In the genomic region with DNA sequence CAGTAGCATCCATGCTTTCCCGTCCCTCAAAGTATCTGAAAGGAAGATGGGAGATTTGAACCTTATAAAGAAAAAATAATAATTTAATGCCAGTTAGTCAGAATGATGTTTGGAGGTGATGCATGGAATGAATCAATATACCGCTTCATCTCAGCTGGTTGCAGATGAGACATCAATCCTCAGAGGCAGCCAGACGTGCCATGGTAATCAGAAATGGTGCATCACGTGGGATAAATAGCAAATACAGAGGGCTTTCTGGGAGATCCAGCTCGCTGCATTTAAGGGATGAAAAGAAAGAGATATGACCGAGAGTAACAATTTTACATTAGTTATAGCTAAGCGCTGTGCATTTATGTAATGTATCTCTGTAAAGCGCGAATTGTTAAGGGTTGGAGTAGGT, we compare ENCODE assay signal across 21 mouse cellular contexts.
DNase-seq lines count a peak whose midpoint lies in the region; ATAC-seq lines count a peak whose summit lies in the region.
"Had no signal": no experiment of that assay in that cellular context is flagged by ENCODE, and none has a peak within 500 bp of the region (broad histone marks: within the 10 kb centered on the region; RNA-seq: fewer than 3 reads in every experiment).

No protein-coding gene starts in this region.

- DNase-seq in hindbrain, embryonic 10.5 days (ENCODE audit: low spot score), result no peak
- no peak for DNase-seq in neural tube, embryonic 10.5 days (ENCODE audit: extremely low spot score, low spot score)
- peak; percentile 28 for DNase-seq in midbrain, embryonic 14.5 days
- DNase-seq in left cerebral cortex, postnatal 25 days (ENCODE audit: low spot score in 2 of 2), result no peak
- no peak for DNase-seq in heart, embryonic 10.5 days (ENCODE audit: low spot score)
- DNase-seq: adrenal gland, adult 2 months; adrenal gland, postnatal 25 days; cerebellum, adult 11 months; cerebellum, adult 8-10 months; cerebellum, postnatal 14 days; embryo, embryonic 11 days; gastrocnemius, postnatal 14 days; heart, postnatal 36 days had no signal

- peak; percentile 56; the same call in 1 of the 2 replicates for ATAC-seq in hindbrain, embryonic 13.5 days (ENCODE audit: low FRiP score)
- ATAC-seq in neural tube, embryonic 13.5 days (ENCODE audit: low read depth), result peak; percentile 56; the same call in 1 of the 2 replicates
- ATAC-seq in midbrain, embryonic 14.5 days (ENCODE audit: low FRiP score, low TSS enrichment), result no peak
- ATAC-seq: intestine, embryonic 15.5 days had no signal

- no peak overlapping the region for H3K4me2 ChIP-seq in hindbrain, embryonic 13.5 days
- H3K4me2 ChIP-seq in neural tube, embryonic 13.5 days, result no peak overlapping the region
- H3K4me2 ChIP-seq in midbrain, embryonic 14.5 days (ENCODE audit: low read length), result no peak overlapping the region
- H3K4me2 ChIP-seq: embryonic facial prominence, embryonic 15.5 days; forebrain, embryonic 15.5 days; heart, embryonic 13.5 days; intestine, embryonic 15.5 days had no signal

- WGBS in hindbrain, embryonic 13.5 days, result 59% methylated on average over 9 of the region's 9 CpGs
- WGBS in hindbrain, embryonic 10.5 days, result 81% methylated on average over 9 of the region's 9 CpGs
- WGBS in neural tube, embryonic 13.5 days, result 65% methylated on average over 9 of the region's 9 CpGs
- 68% methylated on average over 9 of the region's 9 CpGs for WGBS in midbrain, embryonic 14.5 days
- 91% methylated on average over 9 of the region's 9 CpGs for WGBS in heart, embryonic 10.5 days

- intact Hi-C loops in left cerebral cortex, postnatal 25 days (cut with DNase I), result no loop called here

- 0 out of 2 replicates have a peak overlapping the region, but pooled peaks have one; percentile 52 for H3K27ac ChIP-seq in hindbrain, embryonic 13.5 days
- H3K27ac ChIP-seq in hindbrain, embryonic 10.5 days, result no peak overlapping the region
- H3K27ac ChIP-seq in neural tube, embryonic 13.5 days (replicated peaks), result no peak overlapping the region
- H3K27ac ChIP-seq in midbrain, embryonic 14.5 days (replicated peaks; ENCODE audit: low read depth, low read length), result no peak overlapping the region
- no peak overlapping the region for H3K27ac ChIP-seq in heart, embryonic 10.5 days
- H3K27ac ChIP-seq: embryonic facial prominence, embryonic 15.5 days; forebrain, embryonic 15.5 days; heart, embryonic 13.5 days; intestine, embryonic 15.5 days had no signal

- H3K4me1 ChIP-seq in hindbrain, embryonic 13.5 days (replicated peaks), result 0 out of 2 replicates have a peak, but pooled peaks cover 2% of the 10 kb centered on the region
- peaks cover 27% of the 10 kb centered on the region for H3K4me1 ChIP-seq in hindbrain, embryonic 10.5 days (replicated peaks)
- peaks cover 9% of the 10 kb centered on the region for H3K4me1 ChIP-seq in neural tube, embryonic 13.5 days (replicated peaks)
- H3K4me1 ChIP-seq in midbrain, embryonic 14.5 days (ENCODE audit: control insufficient read depth, insufficient read depth, low read length), result no peaks in the 10 kb centered on the region
- no peaks in the 10 kb centered on the region for H3K4me1 ChIP-seq in heart, embryonic 10.5 days
- H3K4me1 ChIP-seq: embryonic facial prominence, embryonic 15.5 days; intestine, embryonic 15.5 days had no signal

- H3K27me3 ChIP-seq in hindbrain, embryonic 13.5 days, result no peaks in the 10 kb centered on the region
- no peaks in the 10 kb centered on the region for H3K27me3 ChIP-seq in hindbrain, embryonic 10.5 days (ENCODE audit: insufficient read depth, poor library complexity, severe bottlenecking)
- no peaks in the 10 kb centered on the region for H3K27me3 ChIP-seq in neural tube, embryonic 13.5 days
- no peaks in the 10 kb centered on the region for H3K27me3 ChIP-seq in midbrain, embryonic 14.5 days (ENCODE audit: control insufficient read depth, insufficient read depth, low read length)
- H3K27me3 ChIP-seq in heart, embryonic 10.5 days (ENCODE audit: insufficient read depth, poor library complexity, severe bottlenecking), result no peaks in the 10 kb centered on the region
- H3K27me3 ChIP-seq: embryonic facial prominence, embryonic 15.5 days; forebrain, embryonic 15.5 days; heart, embryonic 13.5 days; intestine, embryonic 15.5 days had no signal

- no peak overlapping the region for H3K4me3 ChIP-seq in hindbrain, embryonic 13.5 days
- no peak overlapping the region for H3K4me3 ChIP-seq in hindbrain, embryonic 10.5 days
- H3K4me3 ChIP-seq in neural tube, embryonic 13.5 days, result no peak overlapping the region
- H3K4me3 ChIP-seq in midbrain, embryonic 14.5 days (replicated peaks; ENCODE audit: low read depth, low read length), result no peak overlapping the region
- no peak overlapping the region for H3K4me3 ChIP-seq in heart, embryonic 10.5 days
- H3K4me3 ChIP-seq: embryonic facial prominence, embryonic 15.5 days; erythroblast, embryonic 14.5 days; forebrain, embryonic 10.5 days; forebrain, embryonic 15.5 days; heart, embryonic 13.5 days; intestine, embryonic 15.5 days had no signal

- no peaks in the 10 kb centered on the region for H3K9me3 ChIP-seq in hindbrain, embryonic 13.5 days
- no peaks in the 10 kb centered on the region for H3K9me3 ChIP-seq in hindbrain, embryonic 10.5 days
- no peaks in the 10 kb centered on the region for H3K9me3 ChIP-seq in neural tube, embryonic 13.5 days
- no peaks in the 10 kb centered on the region for H3K9me3 ChIP-seq in midbrain, embryonic 14.5 days (ENCODE audit: control insufficient read depth, low read length)
- no peaks in the 10 kb centered on the region for H3K9me3 ChIP-seq in heart, embryonic 10.5 days
- H3K9me3 ChIP-seq: embryonic facial prominence, embryonic 15.5 days; forebrain, embryonic 10.5 days; forebrain, embryonic 15.5 days; heart, embryonic 13.5 days; intestine, embryonic 15.5 days had no signal

- no peaks in the 10 kb centered on the region for H3K36me3 ChIP-seq in hindbrain, embryonic 13.5 days
- no peaks in the 10 kb centered on the region for H3K36me3 ChIP-seq in hindbrain, embryonic 10.5 days
- H3K36me3 ChIP-seq in neural tube, embryonic 13.5 days, result no peaks in the 10 kb centered on the region
- H3K36me3 ChIP-seq in midbrain, embryonic 14.5 days (ENCODE audit: control insufficient read depth, insufficient read depth, low read length), result no peaks in the 10 kb centered on the region
- no peaks in the 10 kb centered on the region for H3K36me3 ChIP-seq in heart, embryonic 10.5 days
- H3K36me3 ChIP-seq: embryonic facial prominence, embryonic 15.5 days; forebrain, embryonic 10.5 days; forebrain, embryonic 15.5 days; heart, embryonic 13.5 days; intestine, embryonic 15.5 days had no signal

- no peak overlapping the region for H3K9ac ChIP-seq in hindbrain, embryonic 13.5 days
- H3K9ac ChIP-seq in neural tube, embryonic 13.5 days, result no peak overlapping the region
- H3K9ac ChIP-seq in midbrain, embryonic 14.5 days (replicated peaks; ENCODE audit: low read length), result no peak overlapping the region
- H3K9ac ChIP-seq: embryonic facial prominence, embryonic 15.5 days; forebrain, embryonic 15.5 days; heart, embryonic 13.5 days; intestine, embryonic 15.5 days had no signal
